Mouse (Mus musculus) liver, embryonic 14.5 days (tissue): ENCODE measurements around the gene Lrfn2.

Experiments
- CTCF ChIP-seq: IDR thresholded peaks from 2 replicates; pipeline ENCODE4 v1.5.1; 2016; ENCODE audit warnings: antibody characterized with exemption, low read depth, control low read depth
- EP300 ChIP-seq: IDR thresholded peaks from 2 replicates; pipeline ENCODE4 v1.6.1; 2016; ENCODE audit warnings: antibody characterized with exemption, low read depth

GRCm38 (mm10) chr17:49111911-49112310, 179.7 kb downstream of the Lrfn2 start:
- TF ChIP-seq CTCF (no peak), EP300 (no peak)
